ENCODE assay signal across 26 mouse cellular contexts in genomic region chr11:94238786-94239185, GRCm38 (mm10). TPM values are rescaled to one million over a fixed set of nuclear protein-coding genes. Genes with fewer than 3 reads are reported as not detected.
DNase-seq lines count a peak whose midpoint lies in the region; ATAC-seq lines count a peak whose summit lies in the region.
"Had no signal": no experiment of that assay in that cellular context is flagged by ENCODE, and none has a peak within 500 bp of the region (broad histone marks: within the 10 kb centered on the region; RNA-seq: fewer than 3 reads in every experiment).

No protein-coding gene starts in this region.

- peaks cover 11% of the 10 kb centered on the region for H3K4me1 ChIP-seq in megakaryocyte, embryonic 14.5 days

- H3K4me3 ChIP-seq in megakaryocyte, embryonic 14.5 days (replicated peaks), result peak overlapping the region; percentile 12
- H3K4me3 ChIP-seq: embryonic facial prominence, embryonic 10.5 days; embryonic facial prominence, embryonic 12.5 days; forebrain, embryonic 12.5 days; forebrain, embryonic 15.5 days had no signal

- H3K9me3 ChIP-seq in megakaryocyte, embryonic 14.5 days, result no peaks in the 10 kb centered on the region
- H3K9me3 ChIP-seq: embryonic facial prominence, embryonic 10.5 days; embryonic facial prominence, embryonic 12.5 days; forebrain, embryonic 12.5 days; forebrain, embryonic 15.5 days; G1E had no signal

- DNase-seq in cerebellum, adult 9-11 months, result peak; percentile 34
- DNase-seq in cerebellum, postnatal 14 days, result no peak
- peak; percentile 89 for DNase-seq in heart, adult 11 months
- DNase-seq in heart, adult 8-10 months (ENCODE audit: low spot score), result no peak
- DNase-seq: adrenal gland, adult 8-10 months; adrenal gland, postnatal 14 days; adrenal gland, postnatal 36 days; B cell, adult 2 months; cerebellum, adult 11-12 months; cerebellum, adult 2 months; cerebellum, adult 9-10 months; cerebellum, postnatal 25 days; forebrain, postnatal 0 days had no signal

- no peaks in the 10 kb centered on the region for H3K36me3 ChIP-seq in megakaryocyte, embryonic 14.5 days (replicated peaks; ENCODE audit: low read length)
- H3K36me3 ChIP-seq: embryonic facial prominence, embryonic 10.5 days; embryonic facial prominence, embryonic 12.5 days; forebrain, embryonic 12.5 days; forebrain, embryonic 15.5 days; G1E had no signal

- H3K27me3 ChIP-seq in megakaryocyte, embryonic 14.5 days (replicated peaks), result peaks cover 81% of the 10 kb centered on the region
- H3K27me3 ChIP-seq: CH12.LX; embryonic facial prominence, embryonic 12.5 days; forebrain, embryonic 15.5 days; Patski had no signal

- no peak for ATAC-seq in megakaryocyte, adult 5-6 weeks (ENCODE audit: poor library complexity, severe bottlenecking)
- ATAC-seq: activated CD4-positive, CD25-positive, alpha-beta regulatory T cell, adult 4 months; CD4-positive, CD25-positive, alpha-beta regulatory T cell, adult 4 months; forebrain, embryonic 15.5 days; forebrain, postnatal 0 days; Patski had no signal

RNA-seq across cellular contexts. Expression of gene Wfikkn2, which starts 7.0 kb away (rescaled TPM):
- 1 to 10 TPM; 6.8 to 8.1 (median 7.5) TPM for total RNA-seq in heart, adult 8-10 months (2022)
- polyA plus RNA-seq in megakaryocyte, embryonic 14.5 days (2012; ENCODE audit: insufficient read depth, low replicate concordance), result not detected in 2 replicates
- not detected in 2 replicates for total RNA-seq in megakaryocyte, adult 5-6 weeks (2015)
- not detected in 2 replicates for total RNA-seq in megakaryocyte, adult 5-6 weeks (2017)

RNA-seq across cellular contexts. Expression of gene Tob1, which starts 27.5 kb away (rescaled TPM):
- total RNA-seq in heart, adult 8-10 months (2022), result 10 to 100 TPM; 51.3 to 58.4 (median 53.2) TPM
- 4.3 and 10.8 TPM in 2 replicates for polyA plus RNA-seq in megakaryocyte, embryonic 14.5 days (2012; ENCODE audit: insufficient read depth, low replicate concordance)
- 15.5 and 17.8 TPM in 2 replicates for total RNA-seq in megakaryocyte, adult 5-6 weeks (2015)
- 13.5 and 19.3 TPM in 2 replicates for total RNA-seq in megakaryocyte, adult 5-6 weeks (2017)

RNA-seq across cellular contexts. Expression of gene Gm21885, which starts 42.9 kb away (rescaled TPM):
- under 1 TPM in 1 of 4 experiments, not detected in 3; 0.40 TPM for total RNA-seq in heart, adult 8-10 months (2022)
- polyA plus RNA-seq in megakaryocyte, embryonic 14.5 days (2012; ENCODE audit: insufficient read depth, low replicate concordance), result not detected in 2 replicates
- total RNA-seq in megakaryocyte, adult 5-6 weeks (2015), result not detected in 2 replicates
- total RNA-seq in megakaryocyte, adult 5-6 weeks (2017), result not detected in 2 replicates
- total RNA-seq: adrenal gland, adult 18-20 months; adrenal gland, adult 8-10 months; adrenal gland, postnatal 14 days; adrenal gland, postnatal 36 days; forebrain, postnatal 0 days; G1E had no signal
- polyA plus RNA-seq: cerebellum, adult 2 months; cortical plate, adult 2 months; embryonic facial prominence, embryonic 12.5 days; forebrain, embryonic 12.5 days; forebrain, postnatal 0 days; G1E; Patski had no signal

Comparison
In these comparisons a context has a peak if more than half of its experiments do, and no peak if none do; other contexts are left out.
1. DNase-seq: peak in cerebellum, adult 9-11 months (single experiment) and heart, adult 11 months (single experiment); none in cerebellum, postnatal 14 days (0 of 2) and heart, adult 8-10 months (single experiment).
2. RNA of gene Wfikkn2, which starts 7.0 kb away (total RNA-seq): 6.8 to 8.1 TPM in heart, adult 8-10 months; not detected in megakaryocyte, adult 5-6 weeks; every median in the first group is over 4 times any median in the second.